Mouse (Mus musculus): ENCODE data around the gene 2010111I01Rik.

2010111I01Rik gene

DNA sequence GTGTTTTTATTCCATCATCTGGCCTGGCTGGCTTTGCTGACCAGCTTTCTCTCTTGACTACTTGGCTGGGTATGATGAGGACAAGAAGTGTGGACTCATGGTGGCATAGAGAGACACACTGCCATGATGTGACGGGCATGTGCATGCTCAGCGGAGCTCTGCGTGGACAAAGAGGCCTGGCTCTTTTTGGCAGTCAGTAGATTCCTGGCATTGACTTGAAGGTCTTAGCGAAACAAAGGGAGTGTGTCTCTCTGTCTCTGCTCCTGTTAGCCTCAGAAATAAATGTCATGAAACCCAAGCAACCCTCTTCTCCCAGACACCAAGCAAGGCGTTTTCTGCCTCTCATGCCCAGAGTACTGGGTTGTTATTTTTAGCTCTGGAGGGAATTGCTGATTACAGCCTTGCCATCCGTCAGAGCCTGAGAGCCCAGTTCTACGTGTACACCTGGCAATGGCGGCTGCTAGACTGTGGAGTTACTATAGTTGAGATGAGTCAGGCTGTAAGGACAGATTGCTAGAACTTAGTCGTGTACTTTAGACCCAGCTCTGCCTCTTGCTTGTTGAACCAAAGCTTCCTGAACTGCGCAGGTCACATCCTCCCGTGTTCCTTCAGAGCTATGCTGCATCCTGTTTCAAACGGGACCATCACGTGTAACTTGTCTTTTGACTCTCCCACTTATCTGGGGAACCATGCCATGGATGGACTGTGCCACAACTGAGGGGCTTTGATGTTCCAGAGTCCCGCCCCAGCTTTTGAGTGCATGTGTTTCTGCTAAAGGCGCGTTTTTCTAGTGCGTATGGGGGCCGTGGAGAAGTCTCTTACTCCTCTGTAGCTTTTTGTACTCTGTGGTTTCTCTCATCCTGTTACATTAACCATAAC, 296.3 kb downstream of the 2010111I01Rik start:
- DNase-seq (ENCODE audit: low spot score) = no peak

- DNase-seq (ENCODE audit: low spot score) = no peak
Observed at GRCm38 (mm10) chr13:63261676-63262075, 297.0 kb downstream of the 2010111I01Rik start.

DNA sequence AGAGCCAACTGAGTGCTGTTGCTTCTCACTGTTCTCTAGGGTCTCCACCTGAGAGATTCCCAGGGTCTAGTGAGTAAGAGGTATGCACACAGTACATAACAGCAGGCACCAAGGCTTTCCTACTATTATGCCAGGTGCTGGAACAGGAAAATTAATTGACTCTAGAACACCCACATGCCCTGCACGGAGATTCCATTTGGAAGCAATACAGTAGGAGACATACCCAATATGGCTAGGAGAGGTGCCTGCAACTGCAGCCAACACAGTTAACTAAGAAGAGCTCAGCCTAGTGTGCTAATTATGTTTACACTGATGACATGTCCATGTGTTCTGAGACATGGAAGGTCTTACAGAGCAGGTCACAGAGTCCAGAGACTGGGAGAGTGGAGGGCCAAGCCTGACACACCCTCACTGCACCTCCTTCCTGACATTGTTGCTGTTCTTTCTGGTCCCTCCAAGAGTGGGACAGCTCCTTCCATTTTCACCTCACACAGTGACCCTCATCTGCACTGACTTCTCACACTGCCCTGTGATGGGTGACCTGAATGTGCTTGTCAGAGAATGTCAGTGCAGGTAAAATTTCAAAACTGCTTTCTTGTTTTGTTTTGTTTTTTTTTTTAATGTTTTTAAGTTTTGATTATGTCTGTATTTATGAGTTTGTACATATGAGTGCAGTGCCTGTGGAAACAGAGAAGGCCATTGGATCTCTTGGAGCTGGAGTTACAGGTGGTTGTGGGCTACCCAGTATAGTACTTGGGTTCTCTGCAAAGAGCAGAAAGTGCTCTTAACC, 297.7 kb downstream of the 2010111I01Rik start:
- DNase-seq (ENCODE audit: low spot score) = no peak

GRCm38 (mm10) chr13:63268371-63268770, 303.7 kb downstream of the 2010111I01Rik start:
- no peak for DNase-seq (ENCODE audit: low spot score)

GRCm38 (mm10) chr13:63268776-63269175, 304.1 kb downstream of the 2010111I01Rik start:
- no peak for DNase-seq (ENCODE audit: low spot score)

GRCm38 (mm10) chr13:63270191-63270590, 305.5 kb downstream of the 2010111I01Rik start:
- no peak for DNase-seq (ENCODE audit: low spot score)

GRCm38 (mm10) chr13:63272017-63272601, 307.4 kb downstream of the 2010111I01Rik start:
- no peak for DNase-seq (ENCODE audit: low spot score)

DNA sequence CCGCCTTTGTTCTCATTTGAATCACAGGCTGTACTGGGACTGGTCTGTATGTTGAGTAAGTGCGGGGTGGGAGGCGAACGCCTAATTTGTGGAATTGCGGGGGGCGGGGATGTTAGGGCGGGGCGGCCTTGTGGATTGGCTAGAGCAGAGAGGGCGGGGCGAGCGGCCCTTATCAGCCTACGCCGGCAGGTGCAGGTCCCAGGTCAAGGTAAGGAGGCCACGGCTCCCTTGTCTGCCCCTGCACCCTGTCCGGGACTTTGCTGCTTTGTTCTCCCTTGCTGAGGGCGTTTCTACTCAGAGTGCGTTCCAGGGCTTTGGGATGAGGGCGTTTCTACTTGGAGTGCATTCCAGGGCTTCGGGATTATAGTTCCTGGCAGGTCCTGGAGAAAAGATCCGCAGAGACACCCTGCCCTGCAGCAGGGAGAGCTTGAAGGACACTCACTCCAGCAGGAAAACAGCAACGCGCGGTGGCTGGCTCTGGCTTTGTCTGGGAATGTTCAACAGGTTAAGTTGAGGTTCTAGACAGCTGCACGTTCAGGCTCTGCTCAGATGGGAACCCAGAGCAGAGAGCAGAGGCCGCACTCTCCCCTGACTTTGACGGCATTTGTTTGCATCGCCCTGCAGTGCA, 308.0 kb downstream of the 2010111I01Rik start:
- no peak for DNase-seq (ENCODE audit: low spot score)

DNA sequence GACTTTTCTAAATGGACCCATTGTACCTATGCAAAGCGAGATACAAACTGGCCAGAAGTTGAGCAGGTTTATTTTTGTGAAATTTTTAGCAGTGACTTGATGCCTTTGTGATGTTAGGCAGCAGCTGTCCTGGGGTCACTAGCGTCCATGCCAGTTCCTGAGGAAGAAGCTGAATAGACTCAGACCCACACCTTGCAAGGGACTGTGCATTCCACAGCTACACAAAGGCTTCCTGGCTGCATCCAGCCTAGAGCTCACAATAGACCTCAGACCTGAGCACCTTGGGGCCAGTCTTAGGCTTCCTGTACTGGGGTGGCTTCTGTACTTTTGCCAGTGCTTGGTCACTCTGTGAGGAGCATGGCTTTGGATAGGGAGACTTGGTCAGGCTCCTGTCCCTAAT, 309.2 kb downstream of the 2010111I01Rik start:
- no peak for DNase-seq (ENCODE audit: low spot score)

GRCm38 (mm10) chr13:63274488-63275166, 309.9 kb downstream of the 2010111I01Rik start:
- no peak for DNase-seq (ENCODE audit: low spot score)

GRCm38 (mm10) chr13:63276389-63276788, 311.7 kb downstream of the 2010111I01Rik start:
- no peak for DNase-seq (ENCODE audit: low spot score)

DNA sequence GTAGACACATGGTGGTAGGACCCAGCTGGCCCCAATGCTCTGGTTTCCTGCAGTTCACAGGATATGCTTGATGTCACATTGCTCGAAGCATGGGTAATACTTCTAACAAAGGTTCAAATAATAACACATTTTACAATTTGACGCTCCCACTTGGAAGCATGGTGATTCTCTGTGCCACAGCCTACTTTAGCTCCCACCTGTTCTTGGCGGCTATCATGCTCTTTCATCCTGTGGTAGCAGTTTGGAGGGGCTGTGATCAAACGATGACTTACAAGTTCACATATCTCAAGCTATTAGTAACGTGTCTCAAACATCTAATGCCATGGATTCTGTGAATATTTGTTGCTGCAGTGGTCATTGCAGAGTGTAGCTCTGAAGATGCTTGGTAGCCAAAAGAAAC, 312.6 kb downstream of the 2010111I01Rik start:
- no peak for DNase-seq (ENCODE audit: low spot score)

GRCm38 (mm10) chr13:63278141-63278631, 313.5 kb downstream of the 2010111I01Rik start:
- no peak for DNase-seq (ENCODE audit: low spot score)

DNA sequence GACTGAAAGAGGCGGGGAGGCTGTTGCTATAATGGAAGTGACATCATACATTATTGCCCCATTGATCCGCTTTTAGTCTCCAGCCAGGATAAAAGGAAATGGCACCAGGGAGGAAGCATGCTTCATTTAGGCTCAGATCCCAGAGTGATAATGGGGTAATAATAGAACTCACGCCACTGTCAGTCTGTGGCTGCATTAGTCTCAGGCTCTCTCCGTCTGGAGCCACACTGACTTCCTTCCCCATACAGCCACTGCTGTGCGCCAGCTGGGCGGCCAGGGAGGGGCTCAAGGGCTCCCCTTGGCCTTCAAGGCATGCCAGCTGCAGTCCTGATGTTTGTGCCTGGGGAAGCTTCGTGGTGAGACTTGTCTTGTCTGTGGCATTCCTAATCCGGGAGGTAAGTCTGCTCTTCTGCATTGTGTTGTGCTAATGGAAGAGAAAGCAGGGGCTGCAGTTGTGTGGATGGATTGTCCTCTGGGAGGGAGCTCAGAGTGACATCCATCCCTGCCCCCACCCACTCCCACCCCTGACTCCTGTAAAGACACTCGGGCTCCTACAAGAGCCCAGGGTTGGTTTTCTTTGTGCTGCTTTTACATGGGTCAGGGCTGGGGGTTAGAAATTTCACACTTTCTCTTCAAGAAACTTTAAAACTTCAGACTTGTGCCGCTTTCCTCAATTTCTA, 314.2 kb downstream of the 2010111I01Rik start:
- DNase-seq (ENCODE audit: low spot score) = peak; percentile 53

DNA sequence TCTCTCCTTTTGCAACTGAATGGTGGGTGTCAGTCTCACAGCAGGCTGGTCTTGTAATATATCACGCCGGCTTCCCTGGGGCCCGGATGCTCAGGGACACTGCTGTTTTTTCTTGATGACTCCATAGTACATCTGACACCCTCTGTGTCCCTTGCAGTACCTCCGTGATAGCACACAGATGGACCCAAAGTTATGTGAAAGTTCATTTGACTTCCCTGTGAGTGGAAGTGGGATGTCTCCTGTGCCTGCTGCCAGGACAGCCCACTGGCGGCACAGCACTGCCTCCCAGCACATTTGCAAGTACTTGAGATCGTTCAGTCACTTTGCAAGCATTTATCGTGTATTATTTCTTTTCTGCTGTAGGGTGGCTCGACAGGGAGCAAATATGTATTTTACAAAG, 315.1 kb downstream of the 2010111I01Rik start:
- DNase-seq (ENCODE audit: low spot score) = no peak

DNA sequence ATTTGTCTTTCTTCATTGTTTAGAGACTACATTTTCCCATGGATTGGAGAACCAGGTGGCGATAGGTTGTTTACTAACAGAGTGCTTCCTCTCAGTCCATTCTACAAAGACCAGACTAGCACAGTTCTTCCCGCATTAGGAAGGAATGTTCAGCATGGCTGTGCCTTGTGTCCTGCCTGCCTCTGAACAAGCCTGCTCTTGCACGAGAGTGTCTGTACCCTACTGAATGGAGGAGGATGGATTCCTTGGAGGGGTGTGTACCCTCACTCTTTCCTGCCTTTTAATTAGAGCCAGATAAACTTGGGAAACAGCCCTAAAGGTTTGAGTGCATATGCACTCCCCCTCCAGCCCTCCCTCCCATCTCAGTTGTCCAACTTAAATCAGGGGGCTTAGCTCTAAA, 315.7 kb downstream of the 2010111I01Rik start:
- DNase-seq (ENCODE audit: low spot score) = no peak

- DNase-seq (ENCODE audit: low spot score) = no peak
Observed at GRCm38 (mm10) chr13:63281206-63281605, 316.5 kb downstream of the 2010111I01Rik start.

DNA sequence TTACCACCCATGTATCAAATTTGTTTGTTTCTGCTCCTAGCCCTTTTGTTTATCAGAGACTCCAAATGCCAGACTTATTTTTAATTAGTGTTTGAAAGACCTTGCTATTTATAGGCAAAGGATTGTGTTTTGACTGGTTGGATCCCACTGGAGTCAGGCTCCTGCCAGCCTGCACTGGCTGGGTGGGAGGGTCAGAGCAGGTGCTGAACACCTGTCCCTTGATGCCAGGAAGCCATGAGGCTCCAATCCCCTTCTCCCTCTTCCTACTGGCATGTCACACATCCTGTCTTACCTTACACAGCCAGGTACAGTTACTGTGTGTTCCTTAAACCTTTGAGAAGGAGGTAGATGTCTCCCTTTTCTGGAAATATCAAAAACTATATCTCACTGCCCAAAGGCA, 318.5 kb downstream of the 2010111I01Rik start:
- DNase-seq (ENCODE audit: low spot score) = no peak

GRCm38 (mm10) chr13:63284748-63285147, 320.1 kb downstream of the 2010111I01Rik start:
- DNase-seq (ENCODE audit: low spot score) = no peak

GRCm38 (mm10) chr13:63286483-63287102, 321.9 kb downstream of the 2010111I01Rik start:
- no peak for DNase-seq (ENCODE audit: low spot score)

All from layer of hippocampus, adult 11-12 months (tissue).